Mouse (Mus musculus) E14TG2a.4 (cell line): ENCODE data around the gene Arhgap22.

Experiments
- CTCF ChIP-seq: conservative IDR thresholded peaks from 2 replicates; pipeline ENCODE4 v1.5.1; 2014; ENCODE audit warnings: low read length
- NANOG ChIP-seq: IDR thresholded peaks from 2 replicates; pipeline ENCODE4 v1.6.1; 2014; ENCODE audit warnings: borderline replicate concordance, low read length, mixed read lengths
- POU5F1 ChIP-seq: IDR thresholded peaks from 2 replicates; pipeline ENCODE4 v1.6.1; 2014; ENCODE audit warnings: low read length, borderline replicate concordance

DNA sequence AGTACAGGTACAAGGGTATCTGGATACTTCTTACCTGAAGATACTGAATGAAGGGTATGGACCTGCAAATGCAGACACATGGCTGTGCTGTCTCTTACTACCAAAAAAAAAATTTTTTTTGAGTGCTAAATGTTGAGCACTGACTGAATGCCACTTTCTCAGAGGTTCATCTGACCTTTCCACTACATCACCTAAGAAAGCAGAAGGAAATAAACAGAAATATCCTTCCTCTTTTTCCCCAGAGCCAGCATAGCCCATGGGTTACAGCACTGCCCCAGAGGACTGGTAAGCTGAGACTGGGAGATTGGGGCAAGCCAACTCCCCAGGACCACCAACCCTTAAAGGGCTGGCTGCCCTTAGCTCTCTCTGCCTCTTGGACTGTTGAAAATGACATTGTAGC is 20.1 kb upstream of the Arhgap22 start:
- no peak for TF ChIP-seq CTCF
- no peak for TF ChIP-seq POU5F1
- TF ChIP-seq NANOG = no peak
